Mouse (Mus musculus) embryonic facial prominence, embryonic 15.5 days (tissue): ENCODE measurements around the gene Dexi. TPM values are rescaled to one million over a fixed set of nuclear protein-coding genes. Genes with fewer than 3 reads are reported as not detected.

Experiments used
- ATAC-seq: fragments of 200-750 bp; cut with Nextera tagmentation; 2 replicates; pipeline ENCODE4 v1.8.0; 2017; ENCODE audit warnings: low read depth, moderate TSS enrichment; ENCODE audit not compliant: insufficient number of reproducible peaks, low FRiP score, low TSS enrichment
- H3K27ac ChIP-seq: fragments of 300-500 bp; sonication (generic); replicated peaks from 2 replicates; pipeline ENCODE4 v1.5.1; 2015; ENCODE audit warnings: mild to moderate bottlenecking, inconsistent platforms
- H3K27me3 ChIP-seq: fragments of 300-500 bp; sonication (generic); 2 replicates; pipeline ENCODE4 v1.6.1; 2015; ENCODE audit warnings: inconsistent platforms
- H3K36me3 ChIP-seq: fragments of 300-500 bp; sonication (generic); 2 replicates; pipeline ENCODE4 v1.6.1; 2015; ENCODE audit warnings: mild to moderate bottlenecking, inconsistent platforms
- H3K4me1 ChIP-seq: fragments of 300-500 bp; sonication (generic); 2 replicates; pipeline ENCODE4 v1.6.1; 2015; ENCODE audit warnings: inconsistent platforms
- H3K4me2 ChIP-seq: fragments of 300-500 bp; sonication (generic); replicated peaks from 2 replicates; pipeline ENCODE4 v1.6.1; 2015; ENCODE audit warnings: mild to moderate bottlenecking, inconsistent platforms
- H3K4me3 ChIP-seq: fragments of 300-500 bp; sonication (generic); replicated peaks from 2 replicates; pipeline ENCODE4 v1.5.1; 2015; ENCODE audit warnings: mild to moderate bottlenecking, inconsistent platforms
- H3K9ac ChIP-seq: fragments of 300-500 bp; sonication (generic); 2 replicates; pipeline ENCODE4 v1.6.1; 2015; ENCODE audit warnings: inconsistent platforms
- H3K9me3 ChIP-seq: fragments of 300-500 bp; sonication (generic); replicated peaks from 2 replicates; pipeline ENCODE4 v1.6.1; 2016; ENCODE audit warnings: inconsistent platforms
- WGBS: fragments of 180-500 bp; shearing (Covaris S2); methylation state at CpG from one replicate; pipeline ENCODE4 v1.1.7; 2015; 5-methylcytosine and 5-hydroxymethylcytosine counted together
- polyA plus RNA-seq: library from polyadenylated mRNA; unstranded; fragments of >200 nt; fragmentation: Nextera tagmentation; extraction: Ambion mirVana; gene quantifications from 2 replicates; pipeline ENCODE4 v1.2.1, GENCODE M21; 2015

The Dexi gene
- polyA plus RNA-seq, 1 experiment from 2014 or later = 26.5 TPM

DNA sequence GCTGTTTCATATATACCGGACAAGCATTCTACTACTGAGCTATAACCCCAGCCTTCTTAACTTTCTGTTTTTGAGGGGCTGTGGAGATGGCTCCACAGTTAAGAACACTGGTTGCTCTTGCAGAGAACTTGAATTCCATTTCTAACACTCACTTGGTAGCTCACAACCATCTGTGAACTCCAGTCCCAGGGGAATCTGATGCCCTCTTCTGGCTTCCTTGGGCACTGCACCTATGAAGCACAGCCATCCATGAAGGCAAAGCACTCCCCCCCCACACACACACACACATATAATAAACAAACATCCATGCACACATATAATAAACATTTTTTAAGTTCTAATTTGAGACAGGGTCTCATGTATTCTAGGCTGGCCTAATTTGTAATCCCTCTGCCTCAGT lies 20.0 kb downstream of the Dexi start:
- Histone ChIP-seq H3K9me3 (no peaks in the 10 kb centered on the region), H3K4me3 (no peak overlapping the region), H3K27me3 (no peaks in the 10 kb centered on the region), H3K9ac (no peak overlapping the region), H3K4me2 (no peak overlapping the region), H3K27ac (no peak overlapping the region), H3K36me3 (no peaks in the 10 kb centered on the region), H3K4me1 (peaks cover 5% of the 10 kb centered on the region; the same call in 1 of the 2 replicates)
- ATAC-seq = no peak
- 75% methylated on average over 1 of the region's 1 CpGs for WGBS

DNA sequence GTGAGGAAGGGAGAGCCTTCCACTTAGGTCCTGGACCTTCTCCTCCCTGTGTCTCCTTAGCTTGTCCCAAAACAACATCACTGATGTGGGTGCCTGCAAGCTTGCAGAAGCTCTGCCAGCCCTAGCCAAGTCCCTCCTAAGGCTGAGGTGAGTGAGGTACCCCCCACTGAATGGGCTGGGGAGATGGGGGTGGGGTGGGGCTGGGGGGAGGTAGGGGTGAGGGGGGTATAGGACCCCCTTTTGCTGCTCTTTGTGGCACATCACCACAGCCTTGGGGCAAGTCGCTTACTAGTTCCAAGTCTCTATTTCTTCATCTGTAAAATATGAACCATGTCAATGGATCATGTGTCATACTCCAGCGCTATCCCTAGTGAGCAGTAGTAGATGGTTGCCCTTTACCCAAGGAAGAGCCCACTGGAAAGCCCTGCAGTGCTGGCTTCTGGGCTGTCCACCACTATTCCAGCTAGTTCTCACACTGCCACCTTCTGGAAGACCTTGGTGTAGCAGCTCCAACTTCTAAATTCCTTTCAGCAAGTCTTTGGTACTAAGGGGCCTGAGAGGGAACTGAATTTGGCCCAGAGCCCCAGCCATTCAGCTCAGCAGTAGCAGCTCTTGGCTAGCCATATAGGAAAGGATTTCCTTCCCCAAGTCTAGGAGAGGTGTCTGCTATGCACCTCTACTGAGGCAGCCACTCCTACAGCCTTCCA lies 21.8 kb downstream of the Dexi start:
- Histone ChIP-seq H3K4me1 (peaks cover 5% of the 10 kb centered on the region; the same call in 1 of the 2 replicates), H3K27ac (no peak overlapping the region), H3K9me3 (no peaks in the 10 kb centered on the region), H3K4me2 (no peak overlapping the region), H3K27me3 (no peaks in the 10 kb centered on the region), H3K9ac (no peak overlapping the region), H3K36me3 (no peaks in the 10 kb centered on the region), H3K4me3 (no peak overlapping the region)
- ATAC-seq = no peak
- 37% methylated on average over 2 of the region's 2 CpGs for WGBS

DNA sequence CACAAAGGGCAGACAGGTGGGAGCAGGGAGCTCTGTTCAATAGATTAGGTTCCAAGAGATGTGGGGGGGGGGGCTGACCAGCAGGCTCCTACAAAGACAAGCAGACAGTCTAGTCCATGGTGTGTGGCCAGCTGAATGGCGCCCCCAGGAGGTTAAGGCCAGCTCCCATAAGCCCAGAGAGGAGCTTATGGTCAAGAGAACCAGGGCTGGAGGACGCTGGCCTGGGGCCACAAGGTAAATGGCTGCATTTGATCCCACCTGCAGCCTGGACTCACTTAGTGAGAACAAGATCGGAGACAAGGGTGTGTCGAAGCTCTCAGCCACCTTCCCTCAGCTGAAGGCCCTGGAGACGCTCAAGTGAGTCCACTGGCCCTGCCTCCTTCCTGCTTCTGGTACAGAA lies 24.8 kb downstream of the Dexi start:
- ATAC-seq = no peak
- no peak overlapping the region for H3K4me2 ChIP-seq
- no peak overlapping the region for H3K9ac ChIP-seq
- H3K36me3 ChIP-seq = no peaks in the 10 kb centered on the region
- no peak overlapping the region for H3K27ac ChIP-seq
- H3K27me3 ChIP-seq = no peaks in the 10 kb centered on the region
- peaks cover 5% of the 10 kb centered on the region; the same call in 1 of the 2 replicates for H3K4me1 ChIP-seq
- H3K9me3 ChIP-seq = no peaks in the 10 kb centered on the region
- WGBS = 42% methylated on average over 5 of the region's 5 CpGs
- no peak overlapping the region for H3K4me3 ChIP-seq

DNA sequence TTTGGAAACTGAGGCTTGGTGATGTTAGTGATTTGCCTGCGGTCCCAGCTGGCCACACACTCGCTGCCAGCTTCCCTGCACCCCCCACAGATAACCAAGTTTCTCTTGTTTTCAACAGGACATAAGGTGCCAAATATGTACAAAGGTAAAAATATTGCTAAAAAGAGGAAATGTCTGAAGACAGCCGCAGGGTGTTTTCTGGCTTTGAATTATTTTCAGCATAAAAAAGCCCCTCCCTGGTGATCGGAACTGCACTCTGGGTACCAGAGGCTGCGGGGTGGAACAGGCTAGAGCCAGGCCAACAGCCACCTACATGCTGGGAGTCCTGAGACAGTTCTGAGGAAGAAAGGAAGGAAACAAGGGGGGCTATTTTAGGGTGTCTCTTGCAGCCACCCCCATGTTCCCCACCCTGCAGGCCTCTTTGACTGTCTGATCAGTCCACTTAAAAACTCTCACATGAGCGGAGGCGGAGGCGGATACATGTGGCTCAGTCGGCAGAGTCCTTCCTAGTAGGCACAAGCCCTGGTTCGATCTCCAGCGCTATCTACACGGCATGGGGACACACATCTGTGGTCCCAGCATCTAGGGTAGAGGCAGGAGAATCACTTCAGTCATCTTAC lies 26.8 kb downstream of the Dexi start:
- ATAC-seq = no peak
- H3K27ac ChIP-seq = no peak overlapping the region
- 87% methylated on average over 12 of the region's 12 CpGs for WGBS

DNA sequence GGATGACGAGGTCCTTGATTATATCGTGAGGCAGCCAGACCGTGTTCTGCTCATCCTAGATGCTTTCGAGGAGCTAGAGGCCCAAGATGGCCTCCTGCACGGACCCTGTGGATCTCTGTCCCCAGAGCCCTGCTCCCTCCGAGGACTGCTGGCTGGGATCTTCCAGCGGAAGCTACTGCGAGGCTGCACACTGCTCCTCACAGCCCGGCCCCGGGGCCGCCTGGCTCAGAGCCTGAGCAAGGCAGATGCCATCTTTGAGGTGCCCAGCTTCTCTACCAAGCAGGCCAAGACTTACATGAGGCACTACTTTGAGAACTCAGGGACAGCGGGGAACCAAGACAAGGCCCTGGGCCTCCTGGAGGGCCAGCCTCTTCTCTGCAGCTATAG lies 31.7 kb downstream of the Dexi start:
- no peaks in the 10 kb centered on the region for H3K27me3 ChIP-seq
- no peak overlapping the region for H3K9ac ChIP-seq
- no peak overlapping the region for H3K4me3 ChIP-seq
- ATAC-seq = no peak
- no peak overlapping the region for H3K27ac ChIP-seq
- no peaks in the 10 kb centered on the region for H3K36me3 ChIP-seq
- WGBS = 79% methylated on average over 12 of the region's 12 CpGs
- H3K9me3 ChIP-seq = no peaks in the 10 kb centered on the region
- H3K4me2 ChIP-seq = no peak overlapping the region
- no peaks in the 10 kb centered on the region for H3K4me1 ChIP-seq

More for the DNA sequence above, 26.8 kb downstream of the Dexi start:
- H3K9me3 ChIP-seq = no peaks in the 10 kb centered on the region
- no peak overlapping the region for H3K4me2 ChIP-seq
- peaks cover under 1% of the 10 kb centered on the region; the same call in 1 of the 2 replicates for H3K4me1 ChIP-seq
- no peaks in the 10 kb centered on the region for H3K36me3 ChIP-seq
- no peak overlapping the region for H3K4me3 ChIP-seq
- H3K9ac ChIP-seq = no peak overlapping the region
- H3K27me3 ChIP-seq = no peaks in the 10 kb centered on the region

DNA sequence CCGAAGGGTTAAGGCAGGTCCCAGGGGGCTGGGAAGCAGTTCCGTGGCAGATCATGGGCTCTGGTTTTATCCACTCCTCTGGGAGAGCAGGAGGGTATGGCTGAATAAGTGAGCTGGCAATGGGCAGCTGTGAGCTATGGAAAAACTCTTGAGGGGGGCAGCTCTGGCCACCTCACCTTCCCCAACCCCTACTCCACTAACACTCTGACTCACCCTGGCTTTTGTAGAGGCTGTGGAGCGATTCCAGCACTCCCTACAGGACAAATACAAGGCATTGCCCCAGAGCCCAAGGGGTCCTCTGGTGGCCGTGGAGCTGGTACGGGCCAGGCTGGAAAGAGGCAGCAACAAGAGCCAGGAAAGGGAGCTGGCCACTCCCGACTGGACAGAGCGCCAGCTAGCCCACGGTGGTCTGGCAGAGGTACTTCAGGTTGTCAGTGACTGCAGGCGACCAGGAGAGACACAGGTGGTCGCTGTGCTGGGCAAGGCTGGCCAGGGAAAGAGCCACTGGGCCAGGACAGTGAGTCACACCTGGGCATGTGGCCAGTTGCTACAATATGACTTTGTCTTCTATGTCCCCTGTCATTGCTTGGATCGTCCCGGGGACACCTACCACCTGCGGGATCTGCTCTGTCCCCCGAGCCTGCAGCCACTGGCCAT lies 32.2 kb downstream of the Dexi start:
- WGBS = 56% methylated on average over 14 of the region's 14 CpGs
- H3K36me3 ChIP-seq = no peaks in the 10 kb centered on the region
- H3K4me3 ChIP-seq = no peak overlapping the region
- no peak overlapping the region for H3K9ac ChIP-seq
- H3K9me3 ChIP-seq = no peaks in the 10 kb centered on the region
- ATAC-seq = no peak
- H3K27me3 ChIP-seq = no peaks in the 10 kb centered on the region; the same call in 1 of the 2 replicates
- H3K27ac ChIP-seq = no peak overlapping the region
- no peaks in the 10 kb centered on the region for H3K4me1 ChIP-seq
- H3K4me2 ChIP-seq = no peak overlapping the region

DNA sequence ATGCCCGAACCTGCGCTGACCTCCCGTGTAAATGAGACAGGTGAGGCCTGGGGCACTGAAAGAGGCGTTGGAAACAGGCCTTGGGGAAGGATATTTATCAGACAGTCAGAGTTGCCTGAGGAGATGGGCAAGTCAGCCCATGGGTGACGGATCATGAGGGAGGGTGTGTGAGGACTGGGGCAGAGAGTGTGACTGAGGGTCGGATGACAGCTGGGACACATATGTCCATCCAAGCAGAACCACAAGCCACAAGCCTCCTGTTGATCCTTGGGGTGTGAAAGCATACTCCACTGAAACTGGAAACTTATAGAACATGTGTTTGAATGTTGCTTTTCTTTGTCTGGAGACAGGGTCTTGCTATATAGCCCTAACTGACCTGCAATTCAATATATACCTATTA lies 34.2 kb downstream of the Dexi start:
- no peak overlapping the region for H3K9ac ChIP-seq
- no peaks in the 10 kb centered on the region; the same call in 1 of the 2 replicates for H3K27me3 ChIP-seq
- H3K27ac ChIP-seq = no peak overlapping the region
- no peaks in the 10 kb centered on the region for H3K9me3 ChIP-seq
- WGBS = 43% methylated on average over 6 of the region's 6 CpGs
- no peak overlapping the region for H3K4me2 ChIP-seq
- no peaks in the 10 kb centered on the region for H3K4me1 ChIP-seq
- H3K4me3 ChIP-seq = no peak overlapping the region
- no peaks in the 10 kb centered on the region for H3K36me3 ChIP-seq
- no peak for ATAC-seq

DNA sequence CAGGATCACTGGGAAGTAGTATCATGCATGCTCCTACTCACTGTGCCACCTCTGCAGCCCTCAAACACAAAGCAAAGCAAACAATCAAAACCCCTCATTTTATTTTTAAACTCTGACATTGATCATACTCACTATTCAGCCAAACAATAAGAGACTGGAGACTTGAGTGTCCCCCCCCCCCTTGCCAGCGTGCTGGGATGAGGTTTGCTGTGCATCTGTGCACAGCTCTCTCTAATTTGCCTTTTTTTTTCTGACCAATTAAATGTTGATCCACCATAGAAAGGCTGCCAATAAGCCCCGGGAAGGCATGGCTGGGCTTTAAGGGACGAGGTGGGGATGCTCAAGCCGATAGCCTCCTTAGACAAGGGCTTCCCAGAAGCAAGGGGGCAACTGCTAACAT lies 35.4 kb downstream of the Dexi start:
- H3K9ac ChIP-seq = no peak overlapping the region
- WGBS = 53% methylated on average over 4 of the region's 4 CpGs
- H3K4me1 ChIP-seq = no peaks in the 10 kb centered on the region
- H3K36me3 ChIP-seq = no peaks in the 10 kb centered on the region
- no peaks in the 10 kb centered on the region for H3K9me3 ChIP-seq
- no peak overlapping the region for H3K4me2 ChIP-seq
- no peaks in the 10 kb centered on the region; the same call in 1 of the 2 replicates for H3K27me3 ChIP-seq
- H3K27ac ChIP-seq = no peak overlapping the region
- no peak overlapping the region for H3K4me3 ChIP-seq
- ATAC-seq = no peak

DNA sequence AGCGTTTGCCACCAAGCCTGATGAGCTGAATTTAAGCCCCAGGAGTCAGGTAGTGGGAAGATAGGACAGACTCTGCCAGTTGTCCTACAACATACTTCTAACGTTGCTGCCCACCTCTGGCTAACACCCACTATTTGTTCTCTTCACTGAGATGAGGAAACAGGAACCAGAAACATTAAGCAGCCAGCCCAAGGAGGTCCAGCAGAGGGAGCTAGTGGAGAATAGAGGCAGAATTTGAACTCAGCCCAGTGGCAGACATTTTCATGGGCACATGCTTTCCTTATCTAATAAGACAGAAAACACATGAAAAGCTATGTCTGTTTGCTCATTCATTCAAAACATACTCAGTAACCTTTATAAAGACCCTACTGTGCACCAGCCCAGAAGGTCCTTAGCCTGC lies 39.8 kb downstream of the Dexi start:
- H3K9me3 ChIP-seq = no peaks in the 10 kb centered on the region
- H3K27ac ChIP-seq = no peak overlapping the region
- WGBS = 70% methylated on average over 2 of the region's 2 CpGs
- H3K4me1 ChIP-seq = no peaks in the 10 kb centered on the region
- no peak for ATAC-seq
- no peak overlapping the region for H3K4me2 ChIP-seq
- H3K27me3 ChIP-seq = no peaks in the 10 kb centered on the region; the same call in 1 of the 2 replicates
- H3K4me3 ChIP-seq = no peak overlapping the region
- H3K36me3 ChIP-seq = no peaks in the 10 kb centered on the region
- H3K9ac ChIP-seq = no peak overlapping the region

DNA sequence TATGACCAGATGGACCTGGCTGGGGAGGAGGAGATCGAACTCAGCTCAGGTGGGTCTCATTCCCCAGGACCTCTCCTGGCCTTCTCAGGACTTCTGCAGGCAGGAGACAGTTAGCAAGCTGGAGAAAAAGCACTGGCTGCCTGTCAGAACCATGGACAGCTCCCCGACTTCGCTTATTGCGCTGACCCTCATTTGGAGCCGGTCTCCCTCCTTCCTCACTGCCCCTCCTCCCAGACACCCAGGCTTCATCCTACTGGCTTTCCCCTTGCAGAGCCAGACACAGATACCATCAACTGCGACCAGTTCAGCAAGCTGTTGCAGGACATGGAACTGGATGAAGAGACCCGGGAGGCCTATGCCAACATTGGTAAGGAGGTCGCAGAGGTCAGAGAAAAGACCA lies 41.0 kb downstream of the Dexi start:
- ATAC-seq = no peak
- Histone ChIP-seq H3K9me3 (no peaks in the 10 kb centered on the region), H3K27me3 (no peaks in the 10 kb centered on the region; the same call in 1 of the 2 replicates), H3K27ac (no peak overlapping the region), H3K4me1 (no peaks in the 10 kb centered on the region), H3K4me2 (no peak overlapping the region), H3K4me3 (no peak overlapping the region), H3K36me3 (no peaks in the 10 kb centered on the region), H3K9ac (no peak overlapping the region)
- WGBS = 12% methylated on average over 8 of the region's 8 CpGs

DNA sequence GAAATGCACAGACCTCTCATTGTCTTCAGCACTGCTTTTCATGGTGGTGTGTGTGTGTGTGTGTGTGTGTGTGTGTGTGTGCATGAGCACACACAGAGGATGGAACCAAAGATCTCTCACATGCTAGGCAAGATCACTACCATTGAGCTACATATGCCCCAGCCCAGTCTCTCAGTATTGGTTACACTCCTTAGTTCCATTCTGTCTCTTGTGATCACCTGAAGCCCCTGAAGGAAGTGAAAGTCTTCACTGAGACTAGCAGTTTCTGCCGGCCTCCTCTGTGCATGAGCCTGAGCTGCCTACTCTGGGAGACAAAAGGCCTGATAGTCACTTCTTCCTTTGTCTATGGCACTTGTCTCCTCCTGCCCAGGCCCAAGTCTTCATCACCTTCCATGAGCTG lies 43.7 kb downstream of the Dexi start:
- no peak overlapping the region for H3K4me3 ChIP-seq
- H3K27ac ChIP-seq = no peak overlapping the region
- H3K27me3 ChIP-seq = no peaks in the 10 kb centered on the region
- no peaks in the 10 kb centered on the region for H3K4me1 ChIP-seq
- WGBS = 54% methylated on average over 1 of the region's 1 CpGs
- H3K4me2 ChIP-seq = no peak overlapping the region
- no peak overlapping the region for H3K9ac ChIP-seq
- H3K9me3 ChIP-seq = no peaks in the 10 kb centered on the region
- H3K36me3 ChIP-seq = no peaks in the 10 kb centered on the region
- ATAC-seq = no peak
